Mouse (Mus musculus) ovary, postnatal 36 days (tissue): ENCODE data around the gene Nr2f6.

ENCODE experiments used
- DNase-seq: peaks from one replicate; pipeline ENCODE4 v3.0.0; 2022; ENCODE audit warnings: low spot score, mixed read lengths

Gene Nr2f6

DNA sequence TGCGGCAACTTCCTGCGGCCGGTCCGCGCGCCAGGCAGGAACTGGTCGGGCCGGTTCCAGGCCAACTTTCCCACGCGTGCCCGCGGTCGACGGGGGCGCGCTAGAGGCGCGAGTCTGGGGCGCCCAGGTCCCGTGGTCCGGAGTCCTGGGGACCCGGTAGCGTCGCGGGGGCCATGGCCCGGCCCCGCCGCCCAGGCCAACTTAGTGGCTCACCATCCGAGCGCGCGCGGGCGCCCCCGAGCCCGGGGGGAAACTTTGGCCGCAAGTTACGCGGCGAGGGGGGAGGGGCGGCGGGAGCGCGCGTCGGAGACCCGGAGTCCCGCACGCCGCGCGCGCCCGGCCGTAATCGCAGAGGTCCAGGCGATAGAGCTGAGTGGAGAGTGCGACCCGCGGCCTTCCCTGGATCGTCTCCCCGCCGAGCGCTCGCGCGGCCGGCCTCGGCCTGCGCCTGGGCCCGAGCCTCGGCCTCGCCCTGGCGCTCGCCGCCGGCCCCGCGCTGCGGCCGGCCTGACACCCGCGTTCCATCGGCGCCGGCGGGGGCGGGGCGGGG is at the start of gene Nr2f6:
TSS of gene Nr2f6 (minus strand) at position 540 of the 550 bp plus-strand sequence.
- peak; percentile 77 for DNase-seq

DNA sequence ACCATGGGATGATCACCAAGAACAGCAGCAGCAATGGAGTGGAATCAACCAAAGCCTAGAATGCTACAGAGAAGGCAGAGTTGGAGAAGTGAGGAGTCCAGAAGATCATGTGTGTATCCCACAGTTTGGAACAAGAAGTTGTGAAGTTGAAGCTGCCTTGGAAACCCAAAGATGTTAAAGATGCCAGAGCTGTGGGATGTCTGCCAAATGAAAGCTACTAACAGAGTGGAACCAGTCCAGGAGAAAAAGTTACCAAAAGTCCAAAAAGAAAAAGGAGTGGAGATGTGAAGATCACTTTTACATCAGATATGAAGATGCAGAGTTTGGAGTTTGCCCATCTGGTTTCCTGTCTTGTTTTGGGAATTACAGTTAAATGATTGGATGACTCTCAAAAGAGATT is 40.4 kb upstream of the Nr2f6 start:
- no peak for DNase-seq

DNA sequence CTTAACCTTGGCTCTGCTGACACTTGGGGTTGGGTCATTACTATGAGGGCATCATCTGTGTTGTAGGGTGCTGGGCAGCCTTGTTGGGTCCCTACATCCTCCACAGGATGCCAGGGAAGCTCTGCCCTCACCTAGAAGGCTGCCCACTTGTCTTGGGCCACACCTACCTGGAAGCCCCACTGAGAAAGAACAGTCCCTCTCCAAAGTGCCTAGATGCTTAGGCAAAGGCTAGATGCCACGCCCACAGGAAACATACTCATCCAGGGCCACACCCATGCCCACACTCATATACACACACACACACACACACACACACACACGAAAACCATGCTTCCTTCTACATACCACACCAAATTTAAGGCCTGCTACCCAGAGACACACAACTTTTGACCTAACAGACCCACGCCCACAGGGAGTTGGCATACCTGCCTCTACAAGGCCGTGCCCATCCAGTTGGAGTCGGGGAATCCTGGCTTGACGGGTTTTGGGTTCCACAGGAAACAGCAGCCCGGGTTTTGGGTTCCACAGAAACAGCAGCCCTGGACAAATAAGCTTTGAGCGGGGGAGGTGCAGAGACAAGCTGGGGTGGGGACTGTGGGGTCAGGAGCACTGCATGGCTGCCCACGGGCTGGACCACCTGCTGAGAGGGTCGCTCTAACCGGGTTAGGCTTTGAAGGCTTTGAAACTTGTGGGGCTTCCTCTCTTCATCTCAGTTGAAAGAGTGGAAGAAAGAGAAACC is 29.9 kb upstream of the Nr2f6 start:
- DNase-seq = no peak

DNA sequence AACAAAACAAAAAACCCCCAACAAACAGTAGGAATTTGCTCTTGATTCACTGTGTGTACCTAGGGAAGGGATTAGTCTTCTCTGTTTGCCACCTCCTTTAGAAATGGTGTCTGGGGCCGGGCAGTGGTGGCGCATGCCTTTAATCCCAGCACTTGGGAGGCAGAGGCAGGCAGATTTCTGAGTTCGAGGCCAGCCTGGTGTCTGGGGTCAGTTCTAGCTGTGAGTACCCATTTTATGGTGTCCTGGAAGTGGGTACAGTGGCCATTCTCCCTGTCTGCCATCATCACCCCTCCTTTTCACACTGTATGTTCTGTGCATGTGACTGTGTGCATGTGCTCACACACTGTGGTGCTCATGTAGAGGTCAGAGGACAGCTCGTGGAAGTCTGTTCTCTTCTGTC is 26.5 kb upstream of the Nr2f6 start:
- no peak for DNase-seq

DNA sequence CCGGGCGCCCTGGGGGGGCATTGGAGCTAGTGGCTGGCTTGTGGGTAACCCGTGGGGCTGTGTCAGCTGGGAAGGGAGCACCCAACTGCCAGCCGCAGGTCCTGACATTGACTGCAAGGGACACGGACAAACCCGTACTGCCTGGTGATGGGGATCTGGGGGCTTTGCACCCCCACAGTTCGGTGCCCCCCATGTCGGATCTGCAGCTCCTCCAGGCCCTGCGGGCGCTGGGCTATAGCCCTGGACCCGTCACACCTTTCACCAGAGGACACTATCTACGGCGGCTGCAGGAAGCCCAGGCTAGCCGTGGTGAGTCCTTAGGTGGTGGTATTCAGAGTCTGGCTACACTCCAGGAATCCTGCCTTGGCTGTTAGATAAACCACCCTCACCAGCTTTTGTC is 25.7 kb upstream of the Nr2f6 start:
- no peak for DNase-seq

DNA sequence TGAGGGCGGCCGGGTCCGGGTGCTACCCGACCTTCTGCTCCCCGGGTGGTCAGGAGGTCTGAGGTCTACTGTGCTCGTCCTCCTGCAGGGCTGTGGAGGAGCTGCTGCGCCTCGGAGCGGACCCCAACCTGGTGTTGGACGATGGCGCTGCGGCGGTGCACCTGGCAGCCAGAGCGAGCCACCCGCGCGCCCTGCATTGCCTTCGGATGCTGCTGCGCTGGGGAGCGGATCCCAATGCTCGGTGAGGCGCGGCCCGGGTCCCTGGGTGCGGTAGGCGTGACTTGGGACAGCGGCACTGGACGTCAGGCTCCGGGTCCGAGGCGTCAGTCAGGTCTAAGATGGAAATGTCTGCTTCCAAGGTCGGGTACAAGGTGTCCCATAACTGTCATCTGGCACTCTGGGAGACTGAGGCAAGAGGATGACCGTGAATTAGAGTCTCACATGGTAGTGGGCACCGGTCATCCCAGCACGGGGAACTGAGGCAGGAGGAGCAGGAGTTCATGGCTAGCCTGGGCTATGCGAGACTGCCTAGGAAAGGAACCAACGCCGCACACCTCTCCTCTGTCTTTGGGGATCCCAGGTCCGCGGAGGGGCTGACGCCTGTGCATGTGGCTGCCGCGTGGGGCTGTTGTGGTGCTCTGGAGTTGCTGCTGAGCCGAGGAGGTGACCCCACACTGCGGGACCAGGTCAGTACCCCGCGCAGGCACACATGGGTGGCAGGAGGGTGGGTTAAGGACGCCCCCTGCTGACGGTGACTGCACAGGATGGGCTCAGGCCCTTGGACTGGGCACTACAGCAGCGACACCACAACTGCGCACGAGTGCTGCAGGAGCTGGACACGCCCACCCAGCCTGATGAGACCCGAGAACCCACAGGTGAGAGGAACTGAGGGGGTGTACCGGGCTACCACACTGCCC is 24.6 kb upstream of the Nr2f6 start:
- DNase-seq = peak; percentile 70

DNA sequence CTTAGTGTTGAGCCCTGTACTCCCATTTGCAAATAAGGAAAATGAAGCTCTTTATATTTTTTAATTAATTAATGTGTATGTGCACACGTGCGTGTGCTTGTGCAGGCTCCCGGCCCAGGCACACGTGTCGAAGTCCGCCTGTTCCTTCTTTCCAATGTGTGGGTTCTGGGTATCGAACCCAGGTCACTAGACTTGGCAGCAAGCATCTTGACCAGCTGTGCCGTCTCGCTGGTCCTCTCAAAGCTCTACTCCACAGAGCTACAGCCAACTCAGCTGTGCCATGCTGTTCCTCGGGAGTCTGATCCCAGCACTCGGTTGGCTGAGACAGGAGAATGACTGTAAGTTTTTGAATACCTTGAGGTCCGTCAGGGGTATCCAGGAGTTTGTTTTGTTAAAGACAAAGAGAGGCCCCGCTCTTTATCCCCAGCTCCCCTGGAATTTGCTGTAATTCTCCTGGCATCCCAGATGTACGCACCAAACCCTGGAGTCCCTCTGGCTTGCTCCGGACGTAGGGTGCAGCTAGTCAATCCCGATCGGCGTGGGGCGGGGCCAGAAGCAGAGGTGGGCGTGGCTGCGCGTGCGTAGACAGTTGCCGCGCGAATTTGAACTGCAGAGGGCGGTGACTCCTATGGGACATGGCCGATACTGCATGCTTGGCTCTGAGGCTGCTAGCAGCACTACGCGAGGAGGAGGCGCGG is 23.8 kb upstream of the Nr2f6 start, which contains the start of gene Ankle1:
TSS of gene Ankle1 (plus strand) at position 610 of the 698 bp plus-strand sequence.
- peak; percentile 97 for DNase-seq

DNA sequence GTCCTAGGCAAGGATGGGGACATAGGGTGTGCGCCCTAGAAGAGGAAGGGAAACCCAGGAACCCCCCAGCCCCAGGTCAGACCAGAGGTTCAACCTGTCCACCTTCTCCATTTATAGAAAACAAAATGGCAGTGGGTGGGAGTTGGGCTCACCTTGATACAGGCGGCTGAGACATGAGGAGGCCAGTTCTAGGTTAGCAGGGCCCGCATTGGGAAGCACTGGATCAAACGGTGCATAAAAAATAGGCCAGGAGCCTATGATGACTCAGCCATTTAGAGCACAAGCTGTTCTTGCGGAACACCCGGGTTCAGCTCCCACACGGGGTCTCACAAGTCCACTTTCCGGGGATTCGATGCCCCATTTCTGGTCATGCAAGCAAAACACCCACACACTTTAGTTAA is 23.2 kb upstream of the Nr2f6 start:
- no peak for DNase-seq

DNA sequence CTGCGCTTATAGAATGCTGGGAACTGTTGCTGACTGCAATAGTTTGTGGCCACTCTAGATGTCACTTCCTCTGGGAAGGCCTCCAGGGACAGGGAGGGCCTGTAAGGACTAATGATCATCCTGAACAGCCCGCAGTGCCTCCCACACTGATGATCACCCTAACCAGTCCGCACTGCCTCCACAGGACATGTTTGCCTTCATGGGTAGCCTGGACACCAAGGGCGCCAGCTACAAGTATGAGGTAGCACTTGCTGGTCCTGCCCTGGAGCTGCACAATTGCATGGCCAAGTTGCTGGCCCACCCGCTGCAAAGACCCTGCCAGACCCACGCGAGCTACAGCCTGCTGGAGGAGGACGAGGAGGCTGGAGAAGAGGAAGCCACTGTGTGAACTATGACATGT is 22.3 kb upstream of the Nr2f6 start:
- no peak for DNase-seq

DNA sequence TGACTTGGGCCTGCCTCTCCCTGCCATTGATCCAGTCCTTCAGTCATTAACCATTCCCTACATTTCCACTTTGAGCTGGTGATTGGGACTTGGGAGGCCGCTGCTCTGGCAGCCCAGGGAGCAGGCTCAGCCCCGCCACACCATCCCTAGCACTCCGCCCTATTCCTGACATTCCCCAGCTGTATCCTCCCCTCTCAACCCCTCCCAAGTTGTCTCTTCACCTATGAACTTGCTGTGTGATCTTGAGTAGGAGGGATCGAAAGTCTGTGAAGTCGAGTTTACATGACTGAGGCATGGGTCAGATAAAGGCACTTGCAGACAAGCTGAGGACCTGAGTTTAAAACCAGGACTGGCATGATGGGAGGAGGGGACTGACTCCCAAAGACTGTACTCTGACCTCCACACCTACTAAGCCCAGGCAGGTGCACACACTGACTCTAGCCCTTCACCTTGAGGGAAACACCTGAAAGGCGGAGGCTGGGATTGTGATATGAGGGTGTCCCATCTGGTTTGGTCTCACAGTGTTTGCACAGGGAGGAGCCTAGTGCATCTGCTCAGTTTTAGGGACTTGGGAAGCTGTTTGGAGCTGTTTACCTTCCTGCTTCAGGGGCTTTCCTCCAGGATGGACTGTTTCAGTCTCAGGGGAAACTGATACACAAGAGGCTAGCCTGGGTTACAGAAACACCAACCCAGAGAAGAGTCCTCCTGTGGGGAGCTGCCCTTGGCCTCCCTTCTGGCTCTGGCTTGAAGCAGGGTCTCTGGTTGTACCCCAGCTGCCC is 21.5 kb upstream of the Nr2f6 start:
- DNase-seq = no peak

DNA sequence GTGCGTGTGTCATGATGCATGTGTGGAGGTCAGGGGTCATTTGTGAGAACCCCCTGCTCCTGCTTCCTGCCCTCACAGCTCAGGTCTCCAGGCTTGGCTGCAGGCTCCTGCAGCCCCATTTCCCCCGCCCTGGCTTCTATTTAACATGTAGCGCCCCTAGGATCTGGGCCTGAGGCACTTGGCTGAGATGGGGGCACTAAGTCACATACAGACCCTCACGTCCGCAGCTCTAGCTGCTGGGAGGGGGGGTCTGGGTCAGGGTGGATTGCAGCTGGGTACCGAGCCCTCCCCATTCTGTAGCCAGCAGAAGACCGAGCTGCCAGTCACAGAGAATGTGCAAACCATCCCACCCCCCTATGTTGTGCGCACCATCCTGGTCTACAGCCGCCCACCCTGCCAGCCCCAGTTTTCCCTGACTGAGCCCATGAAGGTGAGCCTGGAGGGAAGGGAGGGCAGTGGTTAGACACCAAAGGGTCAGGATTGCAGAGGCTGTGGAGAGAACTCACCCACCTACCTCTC is 20.7 kb upstream of the Nr2f6 start:
- no peak for DNase-seq

DNA sequence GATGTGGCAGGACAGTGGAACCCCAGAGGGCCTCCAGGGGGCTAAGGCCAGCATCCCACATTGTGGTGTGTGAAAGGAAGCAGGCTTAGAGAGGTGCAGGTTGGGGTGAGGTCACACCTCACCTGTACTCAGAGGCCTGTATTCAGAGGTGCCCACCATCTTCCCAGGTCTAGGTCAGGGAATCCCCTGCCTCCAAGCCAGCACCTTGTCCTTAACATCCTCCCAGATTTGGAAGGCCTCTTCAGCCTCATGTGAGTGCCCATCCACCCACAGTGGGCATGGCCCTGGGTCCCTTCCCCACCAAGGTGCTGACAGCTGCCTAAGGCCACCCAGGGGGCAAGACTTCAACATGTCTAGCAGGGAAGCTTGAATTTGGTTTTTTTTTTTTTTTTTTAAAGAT is 19.7 kb upstream of the Nr2f6 start:
- DNase-seq = no peak

DNA sequence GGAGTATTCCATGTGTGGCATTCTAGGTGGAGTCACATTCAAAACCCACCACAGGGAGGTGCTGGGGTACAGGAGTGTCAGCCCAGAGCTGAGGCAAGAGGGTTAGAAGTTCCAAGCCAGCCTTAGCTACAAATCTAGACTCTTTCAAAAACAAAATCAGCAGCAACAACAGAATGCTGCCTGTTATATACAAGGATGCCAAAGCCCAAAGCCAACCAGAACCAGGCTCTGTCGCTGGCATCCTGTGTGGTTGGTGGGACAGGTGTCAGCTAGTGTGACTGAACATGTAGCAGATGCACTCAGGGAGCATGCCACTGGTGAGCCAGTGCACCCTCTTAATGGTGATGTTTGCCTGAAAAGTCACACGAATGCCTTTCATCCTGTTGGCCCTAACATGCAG is 19.1 kb upstream of the Nr2f6 start:
- DNase-seq = no peak

DNA sequence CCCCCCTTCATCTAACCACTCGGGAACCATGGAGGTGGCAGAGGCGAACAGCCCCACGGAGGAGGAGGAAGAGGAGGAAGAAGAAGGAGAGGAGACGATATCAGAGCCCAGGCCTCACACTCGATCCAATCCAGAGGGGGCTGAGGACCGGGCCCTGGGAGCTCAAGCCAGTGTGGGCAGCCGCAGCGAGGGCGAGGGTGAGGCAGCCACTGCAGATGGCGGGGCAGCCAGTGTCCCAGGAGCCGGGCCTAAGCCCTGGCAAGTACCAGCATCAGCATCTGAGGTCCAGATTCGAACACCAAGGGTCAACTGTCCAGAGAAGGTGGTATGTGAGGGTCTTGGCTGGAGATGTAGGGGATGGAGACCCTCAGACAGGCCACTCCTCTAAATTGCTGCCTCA is 15.9 kb upstream of the Nr2f6 start:
- DNase-seq = peak; percentile 3

DNA sequence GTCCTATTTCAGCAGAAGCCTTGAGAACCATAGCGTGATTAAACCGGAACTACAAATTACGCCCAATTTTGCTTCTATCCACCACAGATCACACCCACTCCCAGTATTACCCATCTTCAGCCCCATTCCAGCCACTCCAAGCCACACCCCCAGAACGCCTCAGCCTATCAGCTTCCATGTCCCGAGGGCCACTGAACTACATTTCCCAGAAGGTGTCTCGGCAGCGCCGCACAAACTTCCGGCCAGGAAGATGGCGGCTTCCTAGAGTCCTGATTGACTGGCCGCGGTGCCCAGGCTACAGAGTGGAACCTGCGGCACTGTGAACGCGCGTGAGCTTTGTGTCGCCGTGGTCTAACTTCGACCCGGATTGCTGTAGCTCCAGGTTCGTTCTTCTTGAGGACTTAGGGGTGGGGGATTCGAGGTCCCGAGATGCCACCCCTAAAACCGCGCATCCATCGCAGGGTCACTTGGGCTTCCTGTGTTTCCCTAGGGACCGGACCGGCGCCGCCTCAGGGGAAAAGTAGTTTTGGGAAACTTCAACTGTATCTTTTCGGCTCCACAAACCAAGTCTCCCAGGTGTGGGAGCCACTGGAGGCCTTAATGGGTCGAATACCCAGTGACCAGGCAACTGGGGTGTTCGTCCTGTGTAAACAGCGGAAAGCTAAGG is 15.0 kb upstream of the Nr2f6 start, which contains the start of gene Babam1:
TSS of gene Babam1 (plus strand) at position 223 of the 667 bp plus-strand sequence.
- peak; percentile 86 for DNase-seq

DNA sequence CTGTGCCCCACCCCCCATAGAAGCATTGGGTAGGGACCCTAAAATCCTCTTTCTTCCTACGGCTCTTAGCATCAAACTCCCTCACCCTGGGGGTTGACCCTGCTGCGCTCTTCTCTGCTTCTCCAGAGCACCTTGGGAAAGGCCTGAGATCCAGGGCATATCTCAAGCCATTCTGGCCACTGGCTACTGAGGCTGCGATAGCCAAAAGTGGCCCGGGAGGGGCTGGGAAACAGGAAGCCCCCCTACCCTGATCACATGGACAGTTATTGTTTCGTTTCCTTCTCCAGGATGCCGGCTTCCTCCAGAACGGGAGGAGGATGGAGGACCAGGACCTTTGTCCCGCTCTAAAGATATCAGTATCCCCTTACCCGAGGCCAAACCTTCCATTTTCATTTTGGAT is 13.9 kb upstream of the Nr2f6 start, which contains the start of gene Ushbp1:
TSS of gene Ushbp1 (minus strand) at position 174 of the 400 bp plus-strand sequence.
- DNase-seq = peak; percentile 6

DNA sequence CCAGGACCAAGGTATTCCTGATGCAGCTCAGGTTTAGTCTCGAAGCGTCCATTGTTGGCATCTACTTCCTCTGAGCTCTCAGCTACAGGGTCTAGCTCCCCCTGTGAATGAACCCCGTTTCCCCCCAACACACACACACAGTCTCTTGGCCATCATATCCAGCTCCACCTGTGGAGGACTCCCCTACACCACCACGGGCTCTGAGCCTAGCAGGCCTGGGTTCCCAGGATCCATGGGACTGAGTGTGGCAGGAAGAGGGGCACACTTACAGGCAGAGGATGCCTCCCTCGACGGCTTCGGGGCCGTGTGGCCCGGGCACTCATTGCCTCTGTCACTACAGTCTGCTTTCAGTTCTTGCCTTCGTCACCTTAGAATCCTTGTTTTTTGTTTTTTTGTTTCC is 13.3 kb upstream of the Nr2f6 start:
- peak; percentile 4 for DNase-seq

DNA sequence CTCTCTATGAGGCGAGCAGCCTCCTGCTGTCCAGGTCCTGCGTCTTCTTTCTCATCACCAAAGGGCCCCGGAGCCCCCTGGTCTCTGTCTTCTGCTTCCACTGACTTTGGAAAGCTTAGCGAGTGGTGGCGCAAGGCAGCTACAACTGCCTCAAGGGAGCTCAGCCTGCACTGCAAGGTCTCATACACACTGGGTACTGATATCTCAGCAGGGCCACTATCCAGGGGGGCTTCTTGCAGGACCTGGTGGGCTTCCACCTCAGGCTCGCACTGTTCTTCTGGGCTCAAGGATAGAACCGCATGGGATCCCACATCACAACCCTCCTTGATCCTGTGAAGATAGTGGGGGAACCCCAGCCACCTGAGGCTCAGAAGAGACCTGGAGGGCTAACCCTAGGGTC is 12.7 kb upstream of the Nr2f6 start:
- peak; percentile 3 for DNase-seq

DNA sequence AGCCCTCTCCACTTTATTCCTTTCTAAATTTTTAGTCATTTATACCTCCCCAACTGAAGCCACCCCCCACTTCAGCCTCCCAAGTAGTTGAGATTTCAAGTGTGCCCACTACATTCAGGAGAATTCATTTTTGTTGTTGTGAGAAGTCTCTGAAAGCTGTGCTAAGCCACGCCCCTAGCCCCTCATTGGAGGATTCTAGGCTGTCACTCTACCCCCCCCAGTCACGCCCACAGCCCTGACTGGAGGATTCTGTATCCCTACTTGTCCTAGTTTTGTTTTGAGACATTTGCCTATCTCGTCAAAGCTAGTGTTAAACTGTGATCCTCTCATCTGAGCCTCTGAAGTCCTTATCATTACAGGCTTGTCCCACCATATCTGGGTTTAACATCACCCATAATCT is 11.1 kb upstream of the Nr2f6 start:
- DNase-seq = peak; percentile 16

DNA sequence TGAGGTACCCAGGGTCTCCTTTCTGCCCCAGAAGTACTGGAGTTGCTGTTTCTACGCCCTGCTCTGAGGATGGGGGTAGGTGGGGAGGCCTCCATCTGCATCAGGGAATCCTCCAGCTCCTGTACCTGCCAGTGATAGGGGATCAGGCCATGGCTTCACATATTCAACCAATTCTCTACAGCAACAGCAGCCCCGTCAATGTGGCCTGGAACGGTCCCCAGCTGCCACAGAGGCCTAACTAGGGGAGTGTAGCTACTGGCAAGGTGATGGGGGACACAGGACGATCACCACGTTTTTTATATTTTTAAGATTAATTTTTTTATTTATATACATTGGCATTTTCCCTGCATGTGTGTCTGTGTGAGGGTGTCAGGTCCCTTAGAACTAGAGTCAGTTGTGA is 10.6 kb upstream of the Nr2f6 start:
- peak; percentile 1 for DNase-seq
